Mouse (Mus musculus) MEL (cell line): ENCODE data around the gene Elp1. TPM values are rescaled to one million over a fixed set of nuclear protein-coding genes. Genes with fewer than 3 reads are reported as not detected.

ENCODE experiments used
- DNase-seq: peaks from one replicate; pipeline ENCODE4 v3.0.0; 2011; ENCODE audit warnings: low read depth, low spot score
- H3K27ac ChIP-seq: 2 replicates; pipeline ENCODE4 v1.5.1; 2012; ENCODE audit warnings: low read depth, mild to moderate bottlenecking, control low read depth, low read length, moderate library complexity; ENCODE audit not compliant: control insufficient read depth
- H3K27me3 ChIP-seq, 2 experiments: fragments of 150-350 bp in 1 of 2; sonication (generic) in 1 of 2; 2 replicates each; pipeline ENCODE4 v1.6.1; 2012; ENCODE audit warnings: low read length in 2 of 2, mild to moderate bottlenecking in 2 of 2, improper control_type of control experiment in 1 of 2, moderate library complexity in 1 of 2; ENCODE audit not compliant: insufficient read depth in 2 of 2, control insufficient read depth in 1 of 2
- H3K36me3 ChIP-seq, 2 experiments: 2 replicates each; pipeline ENCODE4 v1.6.1; 2012 to 2014; ENCODE audit warnings: low read length in 2 of 2, improper control_type of control experiment in 1 of 2, inconsistent platforms in 1 of 2, mild to moderate bottlenecking in 1 of 2; ENCODE audit not compliant: insufficient read depth in 2 of 2, control insufficient read depth in 1 of 2
- H3K4me1 ChIP-seq, 2 experiments: fragments of 150-350 bp in 1 of 2; sonication (generic) in 1 of 2; 2 replicates each; pipeline ENCODE4 v1.6.1; 2012; ENCODE audit warnings: low read length in 2 of 2, improper control_type of control experiment in 1 of 2, mild to moderate bottlenecking in 1 of 2; ENCODE audit not compliant: insufficient read depth in 2 of 2, control insufficient read depth in 1 of 2
- H3K4me3 ChIP-seq, 2 experiments: fragments of 150-350 bp in 1 of 2; sonication (generic) in 1 of 2; 2 replicates each; pipeline ENCODE4 v1.5.1; 2012; ENCODE audit warnings: low read depth in 2 of 2, low read length in 2 of 2, mild to moderate bottlenecking in 2 of 2, moderate library complexity in 2 of 2, control low read depth in 1 of 2, improper control_type of control experiment in 1 of 2; ENCODE audit not compliant: control insufficient read depth in 1 of 2, insufficient read depth in 1 of 2
- H3K79me2 ChIP-seq: 2 replicates; pipeline ENCODE4 v1.6.1; 2012; ENCODE audit warnings: mild to moderate bottlenecking, low read length, moderate library complexity; ENCODE audit not compliant: control insufficient read depth, poor library complexity, insufficient read depth
- H3K9ac ChIP-seq: 2 replicates; pipeline ENCODE4 v1.6.1; 2012; ENCODE audit warnings: low read depth, mild to moderate bottlenecking, control low read depth, low read length, moderate library complexity; ENCODE audit not compliant: control insufficient read depth, poor library complexity, severe bottlenecking
- H3K9me3 ChIP-seq: fragments of 150-350 bp; sonication (generic); replicated peaks from 2 replicates; pipeline ENCODE4 v1.6.1; 2012; ENCODE audit warnings: mild to moderate bottlenecking, low read length, improper control_type of control experiment, moderate library complexity; ENCODE audit not compliant: insufficient read depth
- CHD1 ChIP-seq: IDR thresholded peaks from 2 replicates; pipeline ENCODE4 v1.6.1; 2012; ENCODE audit warnings: low read depth, mild to moderate bottlenecking, inconsistent platforms, low read length, improper control_type of control experiment
- CHD2 ChIP-seq: IDR thresholded peaks from 2 replicates; pipeline ENCODE4 v1.6.1; 2011; ENCODE audit warnings: low read length, improper control_type of control experiment
- CTCF ChIP-seq, 3 experiments: IDR thresholded peaks in 2 of 3; conservative IDR thresholded peaks in 1 of 3; 2 replicates each; pipeline ENCODE4 v1.5.1; 2011 to 2012; ENCODE audit warnings: low read length in 3 of 3, low read depth in 2 of 3, mild to moderate bottlenecking in 2 of 3, improper control_type of control experiment in 1 of 3, inconsistent platforms in 1 of 3, mixed read lengths in 1 of 3, moderate library complexity in 1 of 3; ENCODE audit not compliant: control insufficient read depth in 1 of 3, insufficient read depth in 1 of 3, poor library complexity in 1 of 3, severe bottlenecking in 1 of 3
- E2F4 ChIP-seq: IDR thresholded peaks from 2 replicates; pipeline ENCODE4 v1.6.1; 2011; ENCODE audit warnings: low read depth, low read length, improper control_type of control experiment, borderline replicate concordance
- EP300 ChIP-seq, 2 experiments: IDR thresholded peaks; 2 replicates each; pipeline ENCODE4 v1.6.1; 2011; ENCODE audit warnings: improper control_type of control experiment in 2 of 2, low read length in 2 of 2, low read depth in 1 of 2, mild to moderate bottlenecking in 1 of 2
- ETS1 ChIP-seq: IDR thresholded peaks from 2 replicates; pipeline ENCODE4 v1.6.1; 2012; ENCODE audit warnings: low read depth, mild to moderate bottlenecking, inconsistent platforms, low read length, improper control_type of control experiment, moderate library complexity
- GABPA ChIP-seq: IDR thresholded peaks from 2 replicates; pipeline ENCODE4 v1.6.1; 2012; ENCODE audit warnings: low read depth, mild to moderate bottlenecking, inconsistent platforms, low read length, improper control_type of control experiment, moderate library complexity
- HCFC1 ChIP-seq: IDR thresholded peaks from 2 replicates; pipeline ENCODE4 v1.6.1; 2012; ENCODE audit warnings: low read depth, mild to moderate bottlenecking, inconsistent platforms, low read length, improper control_type of control experiment, moderate library complexity
- JUND ChIP-seq: IDR thresholded peaks from 2 replicates; pipeline ENCODE4 v1.6.1; 2011; ENCODE audit warnings: low read depth, mild to moderate bottlenecking, improper control_type of control experiment, low read length
- KAT2A ChIP-seq: conservative IDR thresholded peaks from 2 replicates; pipeline ENCODE4 v1.6.1; 2012; ENCODE audit warnings: low read depth, low read length, improper control_type of control experiment, inconsistent platforms
- MAFK ChIP-seq: IDR thresholded peaks from 2 replicates; pipeline ENCODE4 v1.6.1; 2011; ENCODE audit warnings: low read depth, mild to moderate bottlenecking, low read length, improper control_type of control experiment, borderline replicate concordance
- MAX ChIP-seq: IDR thresholded peaks from 2 replicates; pipeline ENCODE4 v1.6.1; 2011; ENCODE audit warnings: low read length, improper control_type of control experiment
- MAZ ChIP-seq: IDR thresholded peaks from 2 replicates; pipeline ENCODE4 v1.6.1; 2012; ENCODE audit warnings: low read depth, mild to moderate bottlenecking, inconsistent platforms, low read length, improper control_type of control experiment
- MEF2A ChIP-seq: IDR thresholded peaks from 2 replicates; pipeline ENCODE4 v1.6.1; 2014; ENCODE audit warnings: low read depth, mild to moderate bottlenecking, inconsistent platforms, low read length, improper control_type of control experiment; ENCODE audit not compliant: poor library complexity, insufficient replicate concordance, severe bottlenecking; ENCODE audit errors: extremely low read depth
- MXI1 ChIP-seq: IDR thresholded peaks from 2 replicates; pipeline ENCODE4 v1.6.1; 2011; ENCODE audit warnings: mild to moderate bottlenecking, low read depth, low read length, improper control_type of control experiment
- MYC ChIP-seq: IDR thresholded peaks from 2 replicates; pipeline ENCODE4 v1.6.1; 2011; ENCODE audit warnings: low read depth, mild to moderate bottlenecking, low read length, improper control_type of control experiment, moderate library complexity
- NRF1 ChIP-seq: IDR thresholded peaks from 2 replicates; pipeline ENCODE4 v1.6.1; 2014; ENCODE audit warnings: low read depth, mild to moderate bottlenecking, inconsistent platforms, low read length, improper control_type of control experiment, moderate library complexity; ENCODE audit not compliant: poor library complexity, insufficient read depth, severe bottlenecking
- RAD21 ChIP-seq: IDR thresholded peaks from 2 replicates; pipeline ENCODE4 v1.6.1; 2011; ENCODE audit warnings: mild to moderate bottlenecking, low read depth, low read length, improper control_type of control experiment
- SMC3 ChIP-seq: IDR thresholded peaks from 2 replicates; pipeline ENCODE4 v1.6.1; 2011; ENCODE audit warnings: low read depth, low read length, improper control_type of control experiment
- TBP ChIP-seq: IDR thresholded peaks from 2 replicates; pipeline ENCODE4 v1.8.0; 2011; ENCODE audit warnings: low read depth, low read length, improper control_type of control experiment
- USF1 ChIP-seq: IDR thresholded peaks from 2 replicates; pipeline ENCODE4 v1.6.1; 2014; ENCODE audit warnings: low read depth, mild to moderate bottlenecking, inconsistent platforms, low read length, improper control_type of control experiment, moderate library complexity
- USF2 ChIP-seq, 2 experiments: IDR thresholded peaks; 2 replicates each; pipeline ENCODE4 v1.6.1; 2011 to 2012; ENCODE audit warnings: improper control_type of control experiment in 2 of 2, low read length in 2 of 2, borderline replicate concordance in 1 of 2, inconsistent platforms in 1 of 2, low read depth in 1 of 2, mild to moderate bottlenecking in 1 of 2; ENCODE audit not compliant: insufficient read depth in 1 of 2
- ZC3H11A ChIP-seq: IDR thresholded peaks from 2 replicates; pipeline ENCODE4 v1.6.1; 2012; ENCODE audit warnings: low read depth, mild to moderate bottlenecking, inconsistent platforms, low read length, improper control_type of control experiment
- ZMIZ1 ChIP-seq: IDR thresholded peaks from 2 replicates; pipeline ENCODE4 v1.6.1; 2012; ENCODE audit warnings: low read depth, mild to moderate bottlenecking, inconsistent platforms, low read length, improper control_type of control experiment, moderate library complexity
- polyA plus RNA-seq, 2 experiments: library from polyadenylated mRNA; stranded (reverse) in 1 of 2; unstranded in 1 of 2; fragments of >175 nt in 1 of 2; fragments of >200 nt in 1 of 2; gene quantifications; 2 replicates each; pipeline versions ENCODE4 v1.2.1 to v1.2.4; 2012; ENCODE audit warnings: low replicate concordance in 2 of 2, low read depth in 1 of 2; ENCODE audit not compliant: insufficient read length in 2 of 2, insufficient read depth in 1 of 2, missing spikeins in 1 of 2
- total RNA-seq: library from RNA; depleted of rRNA; stranded (reverse); fragments of 300-350 nt; gene quantifications from 2 replicates; pipeline ENCODE4 v1.2.3, GENCODE M21; 2012

Gene Elp1
- total and polyA plus RNA-seq, 3 experiments: 38.0 to 144 (median 41.3) TPM

DNA sequence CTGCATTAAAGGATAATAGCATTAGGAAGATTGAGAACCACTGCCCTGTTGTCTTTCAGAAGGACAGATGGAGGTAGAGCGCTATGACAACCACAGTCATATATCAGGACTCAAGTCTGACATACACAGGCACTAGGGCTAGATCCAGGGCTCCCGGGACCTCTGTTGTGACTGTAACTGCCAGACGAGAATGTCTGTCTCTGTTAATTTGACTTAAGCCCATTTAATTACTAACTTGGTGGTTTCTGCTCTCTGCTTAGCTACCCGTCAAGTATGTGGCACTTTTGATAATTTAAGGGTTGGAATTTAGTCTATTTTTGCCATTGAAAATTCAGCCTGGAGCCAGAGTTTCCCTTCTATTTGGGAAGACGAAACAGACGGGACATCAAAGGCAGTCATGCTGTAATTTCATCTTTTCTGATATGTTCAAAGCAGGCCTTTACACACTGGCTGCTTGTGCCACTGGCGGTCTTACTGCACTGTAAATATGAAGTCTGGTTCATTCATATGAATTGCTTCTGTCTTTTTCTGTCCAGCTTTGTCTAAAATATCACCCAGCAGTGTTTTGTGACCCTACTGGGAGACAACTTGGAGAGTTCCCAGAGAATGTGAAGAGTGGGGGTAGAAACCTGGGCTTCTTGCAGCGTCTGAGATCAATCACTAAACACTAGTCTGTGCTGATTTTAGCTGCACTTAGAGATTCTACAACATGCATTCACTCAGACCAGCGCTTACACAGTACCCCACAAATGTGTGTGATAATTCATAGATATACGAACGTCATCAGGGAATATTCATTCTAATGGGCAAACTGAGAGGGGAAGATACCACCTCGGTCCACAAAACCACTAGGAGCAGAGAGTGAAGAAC lies 83.3 kb downstream of the Elp1 start:
- no peak overlapping the region for H3K27ac ChIP-seq

GRCm38 (mm10) chr4:56717932-56718331 lies 84.2 kb downstream of the Elp1 start:
- DNase-seq: no peak
- no peaks in the 10 kb centered on the region for H3K27me3 ChIP-seq
- TF ChIP-seq MAX (no peak), ZMIZ1 (no peak), CTCF (IDR thresholded peaks at IDR 0.05 in 2 of 3, conservative IDR thresholded peaks at IDR 0.05 in 1 of 3; ENCODE audit: control insufficient read depth in 1 of 3, insufficient read depth in 1 of 3, low read depth in 2 of 3, low read length in 3 of 3, poor library complexity in 1 of 3, severe bottlenecking in 1 of 3) (no peak), MAZ (no peak), JUND (no peak), KAT2A (no peak), MXI1 (no peak), MYC (no peak), E2F4 (no peak), MEF2A (no peak)
- no peak overlapping the region for H3K27ac ChIP-seq
- no peaks in the 10 kb centered on the region for H3K9me3 ChIP-seq
- H3K4me3 ChIP-seq: no peak overlapping the region
- H3K79me2 ChIP-seq: no peaks in the 10 kb centered on the region
- H3K4me1 ChIP-seq: no peaks in the 10 kb centered on the region
- H3K36me3 ChIP-seq: no peaks in the 10 kb centered on the region
- H3K9ac ChIP-seq: no peak overlapping the region

More for the DNA sequence above, 83.3 kb downstream of the Elp1 start:
- Histone ChIP-seq H3K9ac (no peak overlapping the region), H3K79me2 (no peaks in the 10 kb centered on the region), H3K27me3 (no peaks in the 10 kb centered on the region), H3K9me3 (no peaks in the 10 kb centered on the region), H3K4me1 (no peaks in the 10 kb centered on the region), H3K4me3 (no peak overlapping the region), H3K36me3 (no peaks in the 10 kb centered on the region)
- DNase-seq: no peak
- TF ChIP-seq HCFC1: no peak
- TF ChIP-seq JUND: no peak
- no peak for TF ChIP-seq RAD21
- no peak for TF ChIP-seq TBP
- TF ChIP-seq MXI1: no peak
- no peak for TF ChIP-seq NRF1
- no peak for TF ChIP-seq USF1
- TF ChIP-seq MAFK: no peak
- TF ChIP-seq E2F4: no peak
- TF ChIP-seq SMC3: no peak
- no peak for TF ChIP-seq MAX
- TF ChIP-seq MYC: no peak
- TF ChIP-seq GABPA: no peak
- TF ChIP-seq ETS1: no peak
- no peak for TF ChIP-seq EP300 (IDR thresholded peaks at IDR 0.05; ENCODE audit: low read depth in 1 of 2, low read length in 2 of 2)
- no peak for TF ChIP-seq CHD1
- TF ChIP-seq MAZ: no peak
- no peak for TF ChIP-seq ZC3H11A
- TF ChIP-seq USF2 (IDR thresholded peaks at IDR 0.05; ENCODE audit: borderline replicate concordance in 1 of 2, insufficient read depth in 1 of 2, low read depth in 1 of 2, low read length in 2 of 2): no peak
- TF ChIP-seq CHD2: no peak
